Mouse (Mus musculus) limb, embryonic 14.5 days (tissue): ENCODE measurements around the gene Carm1. TPM values are rescaled to one million over a fixed set of nuclear protein-coding genes. Genes with fewer than 3 reads are reported as not detected.
A peak's percentile ranks its signal among the peaks of the same experiment; 100 is the strongest.
"Not testable (repeated sequence)": the region's sequence is repeated elsewhere in the genome, so short reads cannot be mapped to it uniquely, and the experiment has no call there.

Experiments used
- ATAC-seq: fragments of 200-750 bp; cut with Nextera tagmentation; 2 replicates; pipeline ENCODE4 v1.8.0; 2017; ENCODE audit warnings: low read depth, moderate number of reproducible peaks, moderate TSS enrichment; ENCODE audit not compliant: low FRiP score
- DNase-seq: peaks from one replicate; pipeline ENCODE4 v3.0.0-alpha.2; 2015; ENCODE audit warnings: low spot score
- H3K27ac ChIP-seq: fragments of 300-500 bp; sonication (generic); replicated peaks from 2 replicates; pipeline ENCODE4 v1.5.1; 2014; ENCODE audit warnings: low read depth, mild to moderate bottlenecking, low read length, moderate library complexity, mixed read lengths
- H3K27me3 ChIP-seq: fragments of 300-500 bp; sonication (generic); 2 replicates; pipeline ENCODE4 v1.6.1; 2014; ENCODE audit warnings: low read length, mixed read lengths; ENCODE audit not compliant: control insufficient read depth, insufficient read depth
- H3K36me3 ChIP-seq: fragments of 300-500 bp; sonication (generic); 2 replicates; pipeline ENCODE4 v1.6.1; 2014; ENCODE audit warnings: mild to moderate bottlenecking, low read length, moderate library complexity, mixed read lengths; ENCODE audit not compliant: control insufficient read depth, insufficient read depth
- H3K4me1 ChIP-seq: fragments of 300-500 bp; sonication (generic); 2 replicates; pipeline ENCODE4 v1.6.1; 2014; ENCODE audit warnings: antibody characterized with exemption, low read length, mixed read lengths; ENCODE audit not compliant: control insufficient read depth, insufficient read depth
- H3K4me2 ChIP-seq: fragments of 300-500 bp; sonication (generic); replicated peaks from 2 replicates; pipeline ENCODE4 v1.6.1; 2014; ENCODE audit warnings: low read depth, mild to moderate bottlenecking, low read length, moderate library complexity; ENCODE audit not compliant: severe bottlenecking
- H3K4me3 ChIP-seq: fragments of 300-500 bp; sonication (generic); replicated peaks from 2 replicates; pipeline ENCODE4 v1.5.1; 2014; ENCODE audit warnings: low read length
- H3K9ac ChIP-seq: fragments of 300-500 bp; sonication (generic); 2 replicates; pipeline ENCODE4 v1.6.1; 2014; ENCODE audit warnings: mild to moderate bottlenecking, low read depth, low read length, moderate library complexity; ENCODE audit not compliant: severe bottlenecking
- H3K9me3 ChIP-seq: fragments of 300-500 bp; sonication (generic); 2 replicates; pipeline ENCODE4 v1.6.1; 2016; ENCODE audit warnings: low read length; ENCODE audit not compliant: control insufficient read depth
- POLR2A ChIP-seq: fragments of 200-500 bp; IDR thresholded peaks from 2 replicates; pipeline ENCODE4 v1.8.0; 2012; ENCODE audit warnings: inconsistent platforms, mild to moderate bottlenecking, moderate library complexity, borderline replicate concordance; ENCODE audit not compliant: insufficient read depth, insufficient read length; ENCODE audit errors: extremely low read depth
- WGBS: fragments of 180-500 bp; shearing (Covaris S2); extraction: QIAGEN DNeasy Blood & Tissue Kit; methylation state at CpG from one replicate; pipeline ENCODE4 v1.1.7; 2014; 5-methylcytosine and 5-hydroxymethylcytosine counted together
- polyA plus RNA-seq, 2 experiments: library from polyadenylated mRNA; depleted of rRNA in 1 of 2; stranded (reverse) in 1 of 2; unstranded in 1 of 2; fragments of >200 nt; fragmentation: Nextera tagmentation in 1 of 2; extraction: Ambion mirVana in 1 of 2; gene quantifications; 2 replicates each; pipeline versions ENCODE4 v1.2.1 to v1.2.3; 2012 to 2014

Carm1 gene
- polyA plus RNA-seq, 2 experiments, result 71.5 to 171 TPM

DNA sequence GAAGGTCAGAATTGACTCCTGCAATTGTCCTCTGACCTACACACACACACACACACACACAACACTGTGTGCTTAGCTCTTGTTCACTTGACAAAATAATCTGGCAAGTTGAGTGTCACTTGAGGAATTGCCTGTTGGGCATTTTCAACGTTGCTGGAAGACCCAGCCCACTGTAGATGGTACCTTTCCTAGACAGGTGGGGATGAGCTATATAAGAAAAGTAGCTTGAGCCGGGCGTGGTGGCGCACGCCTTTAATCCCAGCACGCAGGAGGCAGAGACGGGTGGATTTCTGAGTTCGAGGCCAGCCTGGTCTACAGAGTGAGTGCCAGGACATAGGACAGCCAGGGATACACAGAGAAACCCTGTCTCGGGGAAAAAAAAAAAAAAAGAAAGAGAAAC lies 35.6 kb upstream of the Carm1 start:
- Histone ChIP-seq H3K27ac (no peak overlapping the region), H3K27me3 (no peaks in the 10 kb centered on the region), H3K9ac (0 out of 2 replicates have a peak overlapping the region, but pooled peaks have one; percentile 66), H3K4me2 (peak overlapping the region; percentile 83), H3K4me1 (peaks cover 7% of the 10 kb centered on the region), H3K36me3 (peaks cover 29% of the 10 kb centered on the region), H3K9me3 (no peaks in the 10 kb centered on the region), H3K4me3 (peak overlapping the region; percentile 72)
- no peak for TF ChIP-seq POLR2A
- 76% methylated on average over 9 of the region's 9 CpGs for WGBS
- DNase-seq, result no peak
- no peak for ATAC-seq

DNA sequence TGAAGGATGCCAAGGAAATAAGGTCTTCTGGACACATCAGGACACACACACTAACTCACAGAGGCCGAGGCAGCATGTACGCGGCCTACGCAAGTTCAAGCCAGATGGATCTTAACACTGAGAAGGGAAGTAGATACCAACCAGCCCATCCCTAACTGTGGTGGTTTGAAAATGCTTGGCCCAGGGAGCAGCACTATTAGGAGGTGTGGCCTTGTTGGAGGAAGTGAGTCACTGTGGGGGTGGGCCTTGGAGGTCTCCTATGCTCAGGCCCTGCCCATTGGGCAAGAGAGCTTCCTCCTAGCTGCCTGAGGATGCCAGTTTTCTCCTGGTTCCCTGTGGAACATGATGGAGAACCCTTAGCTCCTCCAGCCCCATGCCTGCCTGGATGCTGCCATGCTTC lies 33.2 kb upstream of the Carm1 start:
- Histone ChIP-seq H3K9ac (no peak overlapping the region), H3K4me2 (no peak overlapping the region), H3K9me3 (no peaks in the 10 kb centered on the region), H3K4me1 (peaks cover 7% of the 10 kb centered on the region), H3K27me3 (no peaks in the 10 kb centered on the region), H3K36me3 (peaks cover 5% of the 10 kb centered on the region), H3K4me3 (no peak overlapping the region), H3K27ac (no peak overlapping the region)
- 100% methylated on average over 4 of the region's 4 CpGs for WGBS
- ATAC-seq (no peak), DNase-seq (no peak)
- TF ChIP-seq POLR2A, result no peak

DNA sequence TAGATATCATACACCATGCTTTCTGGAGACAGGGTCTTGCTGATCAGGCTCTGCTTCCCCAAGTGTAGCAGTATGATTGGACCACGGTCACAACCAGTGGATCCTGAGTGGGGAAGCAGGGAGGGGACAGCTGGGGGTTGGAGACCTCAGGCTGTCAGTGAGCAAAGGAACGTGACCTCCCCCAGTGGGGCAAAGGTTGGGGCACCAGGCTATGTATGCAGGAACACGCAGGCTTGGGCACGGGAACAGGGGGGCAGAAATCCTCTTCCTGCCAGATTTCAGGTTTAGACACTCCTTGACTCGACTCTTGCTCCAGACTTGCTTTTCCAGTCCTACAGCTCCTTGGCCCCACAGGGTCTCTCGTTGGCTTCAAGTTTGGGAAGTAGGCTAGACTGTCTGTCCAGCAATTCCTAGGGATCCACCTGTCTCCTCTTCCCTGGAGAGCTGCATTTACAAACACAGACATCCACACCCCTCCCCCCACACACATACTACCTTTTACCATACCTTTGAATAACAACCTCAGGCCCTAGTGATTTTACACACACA lies 28.7 kb upstream of the Carm1 start:
- Histone ChIP-seq H3K27ac (no peak overlapping the region), H3K9me3 (no peaks in the 10 kb centered on the region), H3K4me1 (no peaks in the 10 kb centered on the region), H3K4me3 (no peak overlapping the region), H3K4me2 (no peak overlapping the region), H3K36me3 (no peaks in the 10 kb centered on the region), H3K27me3 (no peaks in the 10 kb centered on the region), H3K9ac (no peak overlapping the region)
- WGBS, result 59% methylated on average over 6 of the region's 6 CpGs
- ATAC-seq (no peak), DNase-seq (no peak)
- no peak for TF ChIP-seq POLR2A

DNA sequence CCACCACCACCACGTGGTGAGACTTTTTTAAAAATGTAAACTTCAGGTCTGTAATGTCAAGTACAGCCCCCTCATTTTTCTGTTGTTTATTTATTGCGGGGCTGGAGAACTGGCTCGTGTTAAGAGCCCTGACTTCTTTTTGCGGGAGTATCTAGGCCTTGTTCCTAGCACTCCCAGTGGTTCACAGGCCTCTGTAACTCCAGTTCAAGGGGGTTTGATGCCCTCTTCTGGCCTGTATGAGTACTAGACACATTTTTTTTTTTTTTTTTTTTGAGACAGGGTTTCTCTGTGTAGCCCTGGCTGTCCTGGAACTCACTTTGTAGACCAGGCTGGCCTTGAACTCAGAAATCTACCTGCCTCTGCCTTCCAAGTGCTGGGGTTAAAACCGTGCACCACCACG lies 28.0 kb upstream of the Carm1 start:
- WGBS, result 87% methylated on average over 6 of the region's 6 CpGs
- not testable (repeated sequence) for ATAC-seq

DNA sequence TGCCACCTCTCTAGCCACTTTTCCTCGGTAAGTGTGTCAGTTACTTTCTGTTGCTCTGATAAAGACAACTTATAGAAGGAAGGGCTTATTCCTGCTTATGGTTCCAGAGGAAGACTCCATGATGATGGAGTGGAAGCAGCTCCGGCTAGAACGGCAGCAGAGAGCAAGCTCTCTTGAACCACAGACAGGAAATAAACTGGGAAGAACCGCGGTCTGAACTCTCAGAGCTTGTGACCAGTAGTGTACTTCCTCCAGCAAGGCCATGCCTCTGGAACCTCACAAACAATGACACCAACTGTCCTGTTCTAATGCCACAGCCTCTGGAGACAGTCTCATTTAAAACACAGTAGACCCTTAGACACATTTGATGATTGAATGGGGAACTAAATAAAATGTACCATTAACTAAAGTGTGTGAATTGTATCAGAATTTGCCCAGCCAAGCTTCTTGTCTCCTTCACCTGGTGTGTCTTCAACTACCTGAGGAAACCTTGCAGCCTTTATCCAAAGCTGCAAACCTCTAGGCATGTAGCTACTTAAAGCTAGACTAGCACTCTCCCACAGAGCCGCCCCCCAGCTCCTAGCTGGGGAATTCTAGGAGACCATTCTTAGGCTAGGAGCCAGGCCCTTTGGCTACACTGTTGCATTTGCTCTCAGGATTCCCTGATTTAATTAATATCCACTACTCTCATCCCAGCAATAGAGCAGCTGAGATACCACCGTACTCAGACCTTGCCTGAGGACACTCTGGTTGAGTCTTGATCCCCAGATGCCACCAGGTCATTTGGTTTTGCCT lies 21.4 kb upstream of the Carm1 start:
- no peaks in the 10 kb centered on the region for H3K27me3 ChIP-seq
- no peak for ATAC-seq
- 75% methylated on average over 7 of the region's 7 CpGs for WGBS

More for the DNA sequence above, 28.0 kb upstream of the Carm1 start:
- H3K36me3 ChIP-seq, H3K27ac ChIP-seq, H3K4me1 ChIP-seq, H3K27me3 ChIP-seq, H3K4me2 ChIP-seq, DNase-seq, H3K4me3 ChIP-seq, H3K9ac ChIP-seq, H3K9me3 ChIP-seq: not testable (repeated sequence)

More for the DNA sequence above, 21.4 kb upstream of the Carm1 start:
- no peak overlapping the region for H3K27ac ChIP-seq
- H3K36me3 ChIP-seq, result 0 out of 2 replicates have a peak, but pooled peaks cover 3% of the 10 kb centered on the region
- DNase-seq, result no peak
- no peak overlapping the region for H3K4me2 ChIP-seq
- no peaks in the 10 kb centered on the region for H3K4me1 ChIP-seq
- no peak for TF ChIP-seq POLR2A
- no peaks in the 10 kb centered on the region for H3K9me3 ChIP-seq
- no peak overlapping the region for H3K9ac ChIP-seq
- no peak overlapping the region for H3K4me3 ChIP-seq
